Mouse (Mus musculus): ENCODE data around the gene Pigs. TPM values are rescaled to one million over a fixed set of nuclear protein-coding genes. Genes with fewer than 3 reads are reported as not detected.
A peak's percentile ranks its signal among the peaks of the same experiment; 100 is the strongest.

Pigs gene
- polyA plus RNA-seq, 1 experiment = 62.1 TPM

- H3K4me1 ChIP-seq (ENCODE audit: control insufficient read depth, insufficient read depth, low read length) = peaks cover 3% of the 10 kb centered on the region
- H3K4me3 ChIP-seq (ENCODE audit: insufficient read depth, low read length) = no peak overlapping the region
- H3K27ac ChIP-seq (ENCODE audit: insufficient read depth, low read length) = no peak overlapping the region
- TF ChIP-seq POLR2A (IDR thresholded peaks at IDR 0.05; ENCODE audit: low read depth, low read length) = no peak
- no peak for TF ChIP-seq CTCF (IDR thresholded peaks at IDR 0.05; ENCODE audit: borderline replicate concordance, insufficient read depth, low read length)
These were observed 17.2 kb upstream of the Pigs start for GRCm38 (mm10) chr11:78310861-78311511.

GRCm38 (mm10) chr11:78313662-78314061 lies 14.6 kb upstream of the Pigs start:
- Histone ChIP-seq H3K4me3 (ENCODE audit: insufficient read depth, low read length) (no peak overlapping the region), H3K27ac (ENCODE audit: insufficient read depth, low read length) (no peak overlapping the region), H3K4me1 (ENCODE audit: control insufficient read depth, insufficient read depth, low read length) (no peaks in the 10 kb centered on the region)
- TF ChIP-seq CTCF (IDR thresholded peaks at IDR 0.05; ENCODE audit: borderline replicate concordance, insufficient read depth, low read length) (no peak), POLR2A (IDR thresholded peaks at IDR 0.05; ENCODE audit: low read depth, low read length) (no peak)

- H3K27ac ChIP-seq (ENCODE audit: insufficient read depth, low read length) = no peak overlapping the region
- H3K4me1 ChIP-seq (ENCODE audit: control insufficient read depth, insufficient read depth, low read length) = no peaks in the 10 kb centered on the region
- TF ChIP-seq CTCF (IDR thresholded peaks at IDR 0.05; ENCODE audit: borderline replicate concordance, insufficient read depth, low read length) (no peak), POLR2A (IDR thresholded peaks at IDR 0.05; ENCODE audit: low read depth, low read length) (no peak)
- no peak overlapping the region for H3K4me3 ChIP-seq (ENCODE audit: insufficient read depth, low read length)
These were observed 9.8 kb upstream of the Pigs start for GRCm38 (mm10) chr11:78318411-78318810.

- TF ChIP-seq CTCF (IDR thresholded peaks at IDR 0.05; ENCODE audit: borderline replicate concordance, insufficient read depth, low read length) (no peak), POLR2A (IDR thresholded peaks at IDR 0.05; ENCODE audit: low read depth, low read length) (no peak)
- Histone ChIP-seq H3K27ac (ENCODE audit: insufficient read depth, low read length) (no peak overlapping the region), H3K4me1 (ENCODE audit: control insufficient read depth, insufficient read depth, low read length) (no peaks in the 10 kb centered on the region), H3K4me3 (ENCODE audit: insufficient read depth, low read length) (no peak overlapping the region)
These were observed 6.0 kb upstream of the Pigs start for GRCm38 (mm10) chr11:78322076-78322831.

- H3K4me1 ChIP-seq (ENCODE audit: control insufficient read depth, insufficient read depth, low read length) = no peaks in the 10 kb centered on the region
- TF ChIP-seq CTCF (IDR thresholded peaks at IDR 0.05; ENCODE audit: borderline replicate concordance, insufficient read depth, low read length) (no peak), POLR2A (IDR thresholded peaks at IDR 0.05; ENCODE audit: low read depth, low read length) (peak; percentile 18; the same call in 1 of the 2 replicates)
- H3K4me3 ChIP-seq (ENCODE audit: insufficient read depth, low read length) = no peak within 1 kb of the TSS
- no peak within 1 kb of the TSS for H3K27ac ChIP-seq (ENCODE audit: insufficient read depth, low read length)
These were observed 5.4 kb upstream of the Pigs start, which contains the start of gene Aldoc for GRCm38 (mm10) chr11:78322860-78323259. TSS of gene Aldoc (plus strand) at chr11:78322968.

GRCm38 (mm10) chr11:78324000-78324785 lies 4.0 kb upstream of the Pigs start:
- Histone ChIP-seq H3K4me1 (ENCODE audit: control insufficient read depth, insufficient read depth, low read length) (no peaks in the 10 kb centered on the region), H3K4me3 (ENCODE audit: insufficient read depth, low read length) (no peak overlapping the region), H3K27ac (ENCODE audit: insufficient read depth, low read length) (no peak overlapping the region)
- TF ChIP-seq POLR2A (IDR thresholded peaks at IDR 0.05; ENCODE audit: low read depth, low read length) (no peak), CTCF (IDR thresholded peaks at IDR 0.05; ENCODE audit: borderline replicate concordance, insufficient read depth, low read length) (no peak)

- Histone ChIP-seq H3K4me3 (ENCODE audit: insufficient read depth, low read length) (no peak overlapping the region), H3K27ac (ENCODE audit: insufficient read depth, low read length) (no peak overlapping the region), H3K4me1 (ENCODE audit: control insufficient read depth, insufficient read depth, low read length) (no peaks in the 10 kb centered on the region)
- TF ChIP-seq CTCF (IDR thresholded peaks at IDR 0.05; ENCODE audit: borderline replicate concordance, insufficient read depth, low read length) = no peak
- TF ChIP-seq POLR2A (IDR thresholded peaks at IDR 0.05; ENCODE audit: low read depth, low read length) = no peak
These were observed 3.2 kb upstream of the Pigs start for GRCm38 (mm10) chr11:78324965-78325364.

GRCm38 (mm10) chr11:78327215-78327614 lies 1.0 kb upstream of the Pigs start:
- H3K4me3 ChIP-seq (ENCODE audit: insufficient read depth, low read length) = no peak overlapping the region
- TF ChIP-seq POLR2A (IDR thresholded peaks at IDR 0.05; ENCODE audit: low read depth, low read length) (no peak), CTCF (IDR thresholded peaks at IDR 0.05; ENCODE audit: borderline replicate concordance, insufficient read depth, low read length) (no peak)
- no peaks in the 10 kb centered on the region for H3K4me1 ChIP-seq (ENCODE audit: control insufficient read depth, insufficient read depth, low read length)
- no peak overlapping the region for H3K27ac ChIP-seq (ENCODE audit: insufficient read depth, low read length)

- no peak for TF ChIP-seq POLR2A (IDR thresholded peaks at IDR 0.05; ENCODE audit: low read depth, low read length)
- no peak for TF ChIP-seq CTCF (IDR thresholded peaks at IDR 0.05; ENCODE audit: borderline replicate concordance, insufficient read depth, low read length)
- Histone ChIP-seq H3K27ac (ENCODE audit: insufficient read depth, low read length) (no peak overlapping the region), H3K4me3 (ENCODE audit: insufficient read depth, low read length) (peak overlapping the region; percentile 64)
These were observed 369 bp downstream of the Pigs start for GRCm38 (mm10) chr11:78328512-78329056.

More at GRCm38 (mm10) chr11:78328512-78329056, 369 bp downstream of the Pigs start:
- no peaks in the 10 kb centered on the region for H3K4me1 ChIP-seq (ENCODE audit: control insufficient read depth, insufficient read depth, low read length)

All from embryonic fibroblast, embryonic 13.5 days (primary cell).